Mouse (Mus musculus): ENCODE results near the gene Ubxn1. TPM values are rescaled to one million over a fixed set of nuclear protein-coding genes. Genes with fewer than 3 reads are reported as not detected.

Ubxn1 gene
- total RNA-seq, 2 experiments from 2014 or later, result 93.5 to 100 TPM

DNA sequence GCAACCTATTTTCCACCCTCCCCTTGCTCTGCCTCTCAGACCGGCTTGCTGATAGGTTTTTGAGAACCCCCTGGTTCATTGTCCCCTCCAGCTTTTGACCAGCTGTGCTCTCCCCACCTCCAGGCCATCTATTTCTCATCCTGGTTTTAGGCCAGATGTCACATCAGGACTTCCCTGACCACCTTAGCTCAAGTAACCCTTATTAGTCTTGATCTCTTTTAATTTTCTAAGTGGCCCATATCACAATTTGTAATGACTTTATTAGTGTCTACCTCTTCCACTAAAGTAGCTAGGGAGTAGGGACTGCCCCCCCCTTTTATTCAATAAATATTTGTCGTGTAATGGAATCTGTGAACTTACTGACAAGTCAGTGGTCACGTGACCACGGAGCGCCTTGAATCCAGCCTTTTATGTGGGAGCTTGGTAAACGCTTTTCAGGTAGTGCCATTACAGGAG, 49.6 kb downstream of the Ubxn1 start:
- peak overlapping the region; percentile 85 for H3K27ac ChIP-seq
- H3K4me3 ChIP-seq, result peak overlapping the region; percentile 90
- DNase-seq (ENCODE audit: low spot score in 2 of 2), result no peak
- TF ChIP-seq CTCF (conservative IDR thresholded peaks at IDR 0.05), result no peak

DNA sequence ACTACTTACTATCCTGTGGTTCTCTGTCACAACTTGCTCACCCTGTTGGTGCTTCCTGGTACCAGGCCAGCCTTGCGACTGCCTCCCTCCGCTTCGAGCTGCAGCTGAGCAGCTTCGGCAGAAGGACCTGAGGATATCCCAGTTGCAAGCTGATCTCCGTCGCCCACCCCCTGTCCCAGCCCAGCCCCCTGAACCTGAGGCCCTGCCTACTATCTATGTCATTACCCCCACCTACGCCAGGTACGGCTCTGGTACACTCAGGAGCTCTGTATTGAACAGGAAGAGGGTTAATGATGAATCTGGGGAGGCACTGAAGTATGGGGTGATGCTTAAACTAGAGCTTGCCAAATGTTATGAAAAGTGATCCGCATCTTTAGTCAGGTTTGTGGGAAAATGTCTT, 50.4 kb downstream of the Ubxn1 start:
- Histone ChIP-seq H3K4me3 (peak overlapping the region; percentile 90; the same call in 1 of the 2 replicates), H3K27ac (no peak overlapping the region; the same call in 1 of the 2 replicates)
- TF ChIP-seq CTCF (conservative IDR thresholded peaks at IDR 0.05), result no peak
- DNase-seq (ENCODE audit: low spot score in 2 of 2), result no peak

Small RNA genes within 50 kb of the gene (microRNA-seq; reads per million reads assigned to microRNA genes)
- 0 reads per million in 2 experiments for gene Mir5136

Other genes starting within 250 kb of the Ubxn1 start
- gene Chrm1, start 207.7 kb upstream of the Ubxn1 start, total RNA-seq (2021), result 100 to 1,000 TPM; 179 to 190 TPM
- 100 to 1,000 TPM; 149 to 151 TPM for gene Slc3a2, start 148.1 kb upstream of the Ubxn1 start, total RNA-seq (2021)
- 10 to 100 TPM; 47.4 to 55.0 TPM for gene Wdr74, start 135.7 kb upstream of the Ubxn1 start, total RNA-seq (2021)
- 1 to 10 TPM; 1.5 to 3.4 TPM for gene 1700092M07Rik, start 130.8 kb upstream of the Ubxn1 start, total RNA-seq (2021)
- gene Stx5a, start 130.1 kb upstream of the Ubxn1 start, total RNA-seq (2021), result 10 to 100 TPM; 69.5 to 78.4 TPM
- 100 to 1,000 TPM; 102 to 106 TPM for gene Nxf1, start 114.4 kb upstream of the Ubxn1 start, total RNA-seq (2021)
- gene Tmem223, start 100.5 kb upstream of the Ubxn1 start, total RNA-seq (2021), result 10 to 100 TPM; 75.4 to 82.7 TPM
- gene Tmem179b, start 97.0 kb upstream of the Ubxn1 start, total RNA-seq (2021), result 1 to 10 TPM; 7.4 to 7.7 TPM
- gene Taf6l, start 85.1 kb upstream of the Ubxn1 start, total RNA-seq (2021), result 10 to 100 TPM; 15.7 to 18.4 TPM
- 100 to 1,000 TPM; 113 to 120 TPM for gene Polr2g, start 72.9 kb upstream of the Ubxn1 start, total RNA-seq (2021)
- 1 to 10 TPM; 5.8 to 6.5 TPM for gene Zbtb3, start 68.9 kb upstream of the Ubxn1 start, total RNA-seq (2021)
- gene Ttc9c, start 52.2 kb upstream of the Ubxn1 start, total RNA-seq (2021), result 10 to 100 TPM; 36.5 to 37.9 TPM
- gene Hnrnpul2, start 51.5 kb upstream of the Ubxn1 start, total RNA-seq (2021), result 100 to 1,000 TPM; 123 to 127 TPM
- gene AC129217.1, start 41.7 kb upstream of the Ubxn1 start, total RNA-seq (2021), result 1 to 10 TPM in 1 of 2 experiments, not detected in 1; 3.4 TPM
- 100 to 1,000 TPM; 101 TPM for gene Bscl2, start 34.0 kb upstream of the Ubxn1 start, total RNA-seq (2021)
- 100 to 1,000 TPM; 160 TPM for gene Gng3, start 32.3 kb upstream of the Ubxn1 start, total RNA-seq (2021)
- under 1 TPM; 0.32 to 0.44 TPM for gene Lrrn4cl, start 20.7 kb upstream of the Ubxn1 start, total RNA-seq (2021)
- 10 to 100 TPM; 32.5 to 32.8 TPM for gene Uqcc3, start 9.4 kb downstream of the Ubxn1 start, total RNA-seq (2021)
- 1 to 10 TPM; 4.8 to 6.6 TPM for gene Lbhd1, start 12.2 kb downstream of the Ubxn1 start, total RNA-seq (2021)
- not detected for gene Gm49403, start 12.4 kb downstream of the Ubxn1 start, total RNA-seq (2021)
- gene 1810009A15Rik, start 17.4 kb downstream of the Ubxn1 start, total RNA-seq (2021), result 10 to 100 TPM; 25.3 to 30.0 TPM
- 1 to 10 TPM; 2.0 to 2.9 TPM for gene Gm49416, start 17.4 kb downstream of the Ubxn1 start, total RNA-seq (2021)
- 10 to 100 TPM; 24.4 to 25.6 TPM for gene Ints5, start 21.5 kb downstream of the Ubxn1 start, total RNA-seq (2021)
- gene Ganab, start 26.6 kb downstream of the Ubxn1 start, total RNA-seq (2021), result 100 to 1,000 TPM; 114 to 118 TPM
- 100 to 1,000 TPM; 167 to 191 TPM for gene B3gat3, start 48.9 kb downstream of the Ubxn1 start, total RNA-seq (2021)
- gene Rom1, start 57.9 kb downstream of the Ubxn1 start, total RNA-seq (2021), result 1 to 10 TPM; 4.4 to 5.7 TPM
- gene Eml3, start 58.1 kb downstream of the Ubxn1 start, total RNA-seq (2021), result 10 to 100 TPM; 11.5 to 11.7 TPM
- 10 to 100 TPM; 58.0 to 68.7 TPM for gene Mta2, start 70.4 kb downstream of the Ubxn1 start, total RNA-seq (2021)
- gene Tut1, start 82.4 kb downstream of the Ubxn1 start, total RNA-seq (2021), result 10 to 100 TPM; 20.7 to 20.8 TPM
- gene Eef1g, start 95.5 kb downstream of the Ubxn1 start, total RNA-seq (2021), result 100 to 1,000 TPM; 238 to 242 TPM
- gene Ahnak, start 117.8 kb downstream of the Ubxn1 start, total RNA-seq (2021), result 10 to 100 TPM; 19.4 to 21.9 TPM
- gene Scgb1a1, start 216.5 kb downstream of the Ubxn1 start, total RNA-seq (2021), result not detected